Mouse (Mus musculus) adrenal gland (tissue): ENCODE results near the gene Bean1.

Source experiments
- intact Hi-C: fragments of 180-260 bp; cut with DNase I; formaldehyde crosslinking; loops from one replicate; pipeline ENCODE4 v1.15.1; 2025

The Bean1 gene

DNA sequence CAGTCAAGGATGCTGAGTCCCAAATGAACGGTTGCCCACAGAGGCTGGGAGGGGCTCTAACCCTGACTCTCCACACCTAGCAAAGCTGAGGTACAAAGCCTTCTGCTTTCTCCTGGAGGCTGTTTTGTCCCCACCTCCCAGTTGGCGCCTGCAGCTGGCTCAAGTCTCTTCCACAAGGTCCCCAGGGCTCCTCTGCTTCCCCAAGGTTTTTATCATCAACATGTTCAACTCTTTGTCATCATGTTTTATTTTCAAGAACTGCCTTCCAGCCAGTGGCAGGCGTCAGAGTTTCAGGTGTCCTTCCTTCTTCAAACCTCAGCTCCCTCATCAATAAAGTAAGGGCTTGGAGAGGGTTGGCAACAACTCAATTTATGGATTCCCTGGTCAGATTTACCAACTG is 781 bp upstream of the Bean1 start:
- intact Hi-C loops = no loop called here

DNA sequence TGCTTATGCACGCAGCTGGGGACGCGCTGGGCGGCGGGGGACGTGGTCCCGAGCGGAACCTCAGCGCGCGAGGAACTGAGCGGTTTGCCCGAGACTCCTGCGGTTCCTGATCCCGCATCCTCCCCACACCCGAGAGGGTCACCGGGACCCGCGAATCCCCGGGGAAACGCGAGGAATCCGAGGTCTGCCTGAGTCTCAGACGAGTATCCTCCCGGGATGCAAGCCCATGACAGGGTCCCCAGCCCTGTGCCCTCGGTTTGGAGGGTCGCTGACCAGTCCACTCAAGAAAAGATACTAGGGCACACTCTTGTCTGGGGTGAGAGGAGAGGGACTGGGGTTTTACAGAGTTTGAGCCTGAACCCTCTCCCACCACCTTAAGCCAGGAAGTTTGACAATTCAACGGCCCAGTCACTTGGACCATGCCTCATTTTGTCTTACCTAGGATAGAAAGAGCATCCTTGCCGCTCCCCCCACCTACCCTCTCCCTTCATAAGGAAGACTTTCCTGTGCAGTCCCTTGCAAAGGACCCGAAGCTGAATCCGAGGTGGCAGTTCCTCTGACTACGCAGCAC is 893 bp downstream of the Bean1 start:
- intact Hi-C loops = no loop called here

DNA sequence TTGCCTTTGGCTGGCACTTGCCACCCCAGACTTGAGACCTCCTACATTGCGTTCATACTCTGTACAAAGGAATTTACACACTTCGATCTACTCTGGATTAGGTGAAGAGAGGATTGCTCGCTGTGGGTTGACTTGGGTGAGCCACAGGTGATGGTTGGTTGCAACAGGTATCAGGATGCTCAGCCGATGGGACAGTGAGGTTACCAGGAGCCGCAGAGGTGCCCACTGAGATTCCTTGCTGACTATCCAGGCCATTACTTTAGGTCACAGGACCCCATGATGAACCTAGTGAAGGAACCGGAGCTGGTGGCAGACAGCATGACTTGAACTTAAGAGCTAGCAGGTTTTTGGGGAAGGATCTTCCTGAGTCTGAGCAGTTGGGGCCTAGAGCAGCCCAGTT is 2.2 kb downstream of the Bean1 start:
- intact Hi-C loops = no loop called here

DNA sequence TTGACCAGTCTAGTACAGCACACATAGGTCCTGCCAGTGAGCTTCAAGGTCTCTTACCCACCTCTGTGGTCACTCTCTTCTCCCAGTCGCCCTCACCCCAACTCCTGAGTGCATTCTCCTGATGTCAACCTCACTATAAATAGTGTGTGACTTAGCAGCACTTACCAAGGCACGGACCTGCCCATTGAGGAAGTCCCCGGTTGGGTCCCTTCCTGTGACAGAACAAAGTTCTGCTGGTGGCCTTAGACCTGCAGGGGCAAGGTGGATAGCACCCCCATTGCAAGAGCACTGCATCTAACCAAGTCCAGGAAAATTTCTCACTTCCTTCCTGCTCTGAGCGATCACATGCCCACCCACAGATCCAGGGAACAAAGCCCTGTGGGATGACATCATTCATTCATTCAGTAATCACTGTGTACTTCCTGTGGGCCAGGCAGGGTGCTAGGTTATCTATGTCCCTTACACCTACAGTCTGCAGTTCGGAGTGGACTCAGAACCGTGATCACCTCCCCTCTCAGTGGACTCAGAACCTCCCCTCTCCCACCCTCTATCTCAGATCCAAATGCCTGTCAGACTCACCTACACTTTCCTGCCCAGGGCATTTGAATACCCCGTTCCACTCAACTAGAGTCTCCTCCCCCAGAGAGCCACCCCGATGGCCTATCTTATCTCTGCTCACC is 5.7 kb downstream of the Bean1 start:
- intact Hi-C loops = no loop called here

GRCm38 (mm10) chr8:104177054-104177453 is 6.8 kb downstream of the Bean1 start:
- intact Hi-C loops = no loop called here

GRCm38 (mm10) chr8:104184905-104185304 is 14.7 kb downstream of the Bean1 start:
- intact Hi-C loops = no loop called here

- intact Hi-C loops = no loop called here
Observed at GRCm38 (mm10) chr8:104186827-104187226, 16.6 kb downstream of the Bean1 start.

- intact Hi-C loops = no loop called here
Observed at GRCm38 (mm10) chr8:104187622-104188021, 17.4 kb downstream of the Bean1 start.

GRCm38 (mm10) chr8:104188459-104188858 is 18.2 kb downstream of the Bean1 start:
- intact Hi-C loops = no loop called here

DNA sequence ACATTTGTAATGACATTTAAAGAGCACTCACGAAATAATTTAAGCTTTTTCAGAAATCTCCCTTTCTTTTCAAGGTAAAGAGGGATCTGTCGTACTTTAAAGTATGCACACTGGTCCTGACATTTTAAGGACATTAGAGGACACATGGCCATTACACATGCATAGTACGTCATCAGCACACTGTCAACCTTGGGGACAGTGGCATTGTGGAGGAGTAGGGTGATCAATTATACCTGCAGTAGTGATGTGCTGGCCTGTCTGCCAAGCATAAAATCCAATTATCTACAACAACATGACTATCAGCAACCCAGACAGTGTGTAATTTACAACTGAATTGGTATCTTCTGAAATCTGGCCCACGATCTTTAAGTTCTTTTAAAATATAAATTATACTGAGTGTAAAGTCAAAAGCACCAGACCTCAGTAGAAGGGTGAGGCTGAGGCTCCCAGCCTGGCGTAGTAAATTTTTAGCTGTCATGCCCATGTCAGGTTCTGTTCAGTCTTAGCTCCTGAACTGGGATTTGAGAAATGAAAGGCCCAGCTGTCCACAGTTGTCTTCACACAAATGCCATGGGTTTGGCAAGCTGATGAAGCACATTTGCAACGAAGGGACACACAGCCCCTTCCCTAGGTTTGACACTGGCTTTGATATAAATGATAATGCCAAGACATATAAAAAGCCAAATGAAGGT is 20.7 kb downstream of the Bean1 start:
- intact Hi-C loops = no loop called here

GRCm38 (mm10) chr8:104191496-104191895 is 21.3 kb downstream of the Bean1 start:
- intact Hi-C loops = no loop called here

- intact Hi-C loops = no loop called here
Observed at GRCm38 (mm10) chr8:104199802-104200201, 29.6 kb downstream of the Bean1 start.

GRCm38 (mm10) chr8:104201622-104202021 is 31.4 kb downstream of the Bean1 start:
- intact Hi-C loops = no loop called here

- intact Hi-C loops = no loop called here
Observed at GRCm38 (mm10) chr8:104202320-104202719, 32.1 kb downstream of the Bean1 start.

- intact Hi-C loops = no loop called here
Observed at GRCm38 (mm10) chr8:104205292-104205691, 35.0 kb downstream of the Bean1 start.

GRCm38 (mm10) chr8:104217601-104218000 is 47.4 kb downstream of the Bean1 start:
- intact Hi-C loops = loop anchor here (5.0 kb wide), 1 partner anchor 125 kb away; no protein-coding TSS in a partner anchor

GRCm38 (mm10) chr8:104219079-104219478 is 48.8 kb downstream of the Bean1 start:
- intact Hi-C loops = loop anchor here (1.0 to 5.0 kb wide), 2 partner anchors 73 to 127 kb away; no protein-coding TSS in a partner anchor

DNA sequence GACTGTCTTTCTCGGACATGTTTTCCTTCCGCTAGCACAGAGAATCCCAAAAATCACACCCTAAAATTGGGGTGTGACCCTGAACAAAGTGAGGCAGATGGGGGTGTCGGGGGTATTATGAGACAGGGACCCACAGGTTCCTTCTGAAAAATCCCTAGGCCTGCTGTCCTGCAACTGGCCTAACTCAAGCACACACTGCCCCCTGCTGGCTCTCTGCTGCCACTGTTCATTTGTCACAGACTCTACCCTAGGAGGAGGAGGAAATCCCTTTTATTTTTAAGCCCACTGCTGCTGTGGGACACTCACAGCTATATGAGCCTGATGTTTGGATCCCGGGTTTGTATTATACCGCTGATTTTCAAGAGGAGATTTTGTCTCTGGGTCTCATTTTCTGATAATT is 49.6 kb downstream of the Bean1 start:
- intact Hi-C loops = loop anchor here (1.0 to 5.0 kb wide), 2 partner anchors 74 to 128 kb away; no protein-coding TSS in a partner anchor

GRCm38 (mm10) chr8:104227048-104227447 is 56.8 kb downstream of the Bean1 start:
- intact Hi-C loops = no loop called here

- intact Hi-C loops = no loop called here
Observed at GRCm38 (mm10) chr8:104230377-104230776, 60.1 kb downstream of the Bean1 start.

DNA sequence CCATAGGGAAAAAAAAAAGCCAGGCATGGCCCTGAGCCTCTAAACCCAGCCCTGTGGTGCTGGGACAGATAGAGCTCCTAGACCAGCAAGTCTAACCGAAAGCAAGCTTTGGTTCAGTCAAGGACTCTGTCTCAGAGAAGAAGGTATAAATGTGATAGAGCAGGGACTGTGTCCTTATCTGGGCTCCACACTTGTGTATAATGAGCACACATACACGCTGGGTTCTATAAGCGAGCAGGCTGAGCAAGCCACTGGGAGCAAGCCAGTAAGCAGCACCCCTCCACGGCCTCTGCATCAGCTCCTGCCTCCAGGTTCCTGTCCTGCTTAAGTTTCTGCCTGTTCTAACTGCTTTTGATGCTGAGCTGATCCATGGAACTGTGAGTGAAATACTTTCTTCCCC is 61.8 kb downstream of the Bean1 start:
- intact Hi-C loops = no loop called here

- intact Hi-C loops = no loop called here
Observed at GRCm38 (mm10) chr8:104232919-104233318, 62.7 kb downstream of the Bean1 start.
